Mouse (Mus musculus) frontal cortex, adult 2 months (tissue): ENCODE results near the gene Itgb1. TPM values are rescaled to one million over a fixed set of nuclear protein-coding genes. Genes with fewer than 3 reads are reported as not detected.

Source experiments
- DNase-seq, 2 experiments: peaks; one replicate each; pipeline ENCODE4 v3.0.0; 2022; ENCODE audit warnings: low spot score in 1 of 2; ENCODE audit errors: extremely low spot score in 1 of 2
- polyA plus RNA-seq: library from polyadenylated mRNA; depleted of rRNA; stranded (reverse); fragments of >200 nt; gene quantifications from 2 replicates; pipeline ENCODE4 v1.2.3, GENCODE M21; 2012

Itgb1 gene
- polyA plus RNA-seq, 1 experiment = 41.9 TPM

DNA sequence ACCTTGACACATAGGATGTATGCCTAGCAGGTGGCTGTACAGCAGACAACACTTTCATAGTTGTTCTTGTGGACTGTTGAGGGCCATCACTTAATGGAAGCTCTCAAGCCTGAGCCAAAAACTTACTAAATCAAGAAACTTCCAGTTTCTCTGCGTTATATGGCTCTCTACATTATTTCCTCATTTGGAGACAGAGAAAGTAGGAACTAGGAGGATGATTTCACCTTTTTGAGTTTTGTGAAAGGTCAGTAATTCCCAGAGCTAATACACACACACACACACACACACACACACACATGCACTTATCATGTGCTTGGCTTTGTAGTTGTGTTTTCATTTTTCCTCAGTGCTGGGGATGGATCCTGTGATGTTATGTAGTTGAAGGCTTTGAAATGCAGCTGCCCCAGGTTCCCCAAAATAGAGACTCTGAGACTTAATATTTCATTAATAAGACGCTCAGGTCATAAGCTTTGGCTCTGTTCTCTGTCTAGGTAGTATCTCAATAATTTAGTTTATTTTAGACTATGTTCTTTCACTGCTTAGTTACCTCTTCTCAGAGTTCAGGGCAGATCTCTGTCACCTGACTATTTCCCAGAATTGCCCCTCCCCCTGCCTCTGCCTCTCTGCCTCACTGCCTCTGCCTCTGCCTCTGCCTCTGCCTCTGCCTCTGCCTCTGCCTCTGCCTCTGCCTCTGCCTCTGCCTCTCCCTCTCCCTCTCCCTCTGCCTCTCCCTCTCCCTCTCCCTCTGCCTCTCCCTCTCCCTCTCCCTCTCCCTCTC lies 4.7 kb upstream of the Itgb1 start:
- no peak for DNase-seq

DNA sequence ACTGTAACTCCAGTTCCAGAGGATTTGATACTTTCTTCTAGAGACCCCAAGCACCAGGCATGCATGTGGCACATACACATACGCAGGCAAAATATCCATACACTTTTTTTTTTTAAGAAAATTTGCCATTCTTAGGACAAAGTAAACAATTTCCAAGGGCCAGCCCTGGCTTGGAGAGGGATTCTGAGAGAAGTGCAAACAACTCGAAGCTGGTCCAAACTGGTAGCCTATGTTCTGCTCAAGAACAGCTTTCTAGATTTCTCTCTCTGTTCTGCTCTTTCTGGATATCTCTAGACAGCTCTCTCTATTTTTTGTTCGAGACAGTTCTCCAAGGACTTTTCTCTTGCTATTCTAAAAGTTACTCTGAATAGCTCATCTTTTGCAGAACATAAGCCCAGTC lies 3.5 kb upstream of the Itgb1 start:
- no peak for DNase-seq

DNA sequence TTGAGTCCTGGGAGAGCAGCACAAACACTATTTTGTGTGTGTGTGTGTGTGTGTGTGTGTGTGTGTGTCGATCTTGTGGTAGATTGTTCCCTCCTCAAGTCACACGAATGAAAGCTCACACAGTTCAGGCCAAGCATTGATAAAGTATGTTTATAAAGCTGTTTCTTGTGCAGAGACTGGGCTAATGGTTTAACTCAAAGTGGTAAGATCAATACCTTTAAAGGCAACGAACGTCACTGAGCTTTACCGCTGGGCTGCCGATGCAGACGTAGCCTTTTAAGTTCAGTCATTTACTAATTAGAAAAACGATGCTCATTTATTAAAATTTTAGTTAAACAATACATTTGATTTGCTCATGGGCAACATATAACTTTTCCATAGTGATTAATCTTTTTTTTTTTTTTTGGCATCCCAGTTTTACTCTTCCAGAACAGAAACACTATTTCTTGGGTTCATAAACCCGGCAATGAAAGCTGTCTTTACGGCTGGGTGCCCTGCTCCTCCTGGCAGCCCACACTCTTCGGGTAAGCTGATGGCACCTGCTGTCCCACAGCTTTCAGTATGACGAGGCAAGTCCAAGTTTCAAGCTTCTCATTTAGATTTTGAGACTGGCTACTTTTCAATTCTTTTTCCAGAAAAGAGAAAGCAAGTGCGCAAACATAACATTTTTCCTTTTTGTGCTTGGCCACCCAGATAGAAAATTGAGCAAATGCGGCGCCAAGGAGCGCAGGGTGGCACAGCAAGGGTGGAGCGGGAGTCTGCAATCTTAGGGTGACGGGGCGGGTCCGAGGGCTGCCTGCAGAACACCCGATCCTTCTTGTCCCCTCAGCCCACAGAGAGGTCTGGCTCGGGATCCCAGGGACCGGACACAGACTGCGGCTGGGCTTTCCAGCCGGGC lies 596 bp upstream of the Itgb1 start:
- DNase-seq = no peak

DNA sequence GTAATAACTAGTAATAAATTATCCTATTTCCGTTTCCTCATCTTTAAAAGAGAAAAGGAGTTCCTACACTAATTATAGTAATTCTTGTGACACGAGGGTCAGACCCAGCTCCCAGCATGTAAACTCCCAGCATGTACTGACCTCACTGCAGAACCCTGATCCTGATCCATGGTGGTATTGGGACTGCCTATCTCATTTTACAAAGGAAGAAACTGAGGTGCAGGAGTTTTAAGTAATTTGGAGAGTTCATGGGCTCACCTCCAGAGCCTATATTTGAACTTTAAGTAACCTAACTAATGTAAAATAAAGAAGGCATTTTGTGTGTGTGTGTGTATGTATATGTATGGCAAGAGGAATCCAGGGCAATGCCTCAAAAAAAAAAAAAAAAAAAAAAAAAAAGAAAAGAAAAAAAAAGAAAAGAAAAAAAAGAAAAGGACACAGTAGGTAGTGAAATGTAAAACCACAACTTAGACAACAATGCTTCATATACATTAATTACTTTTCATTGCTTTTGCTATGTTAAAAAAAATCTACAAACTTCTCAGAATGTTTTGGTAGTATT lies 1.1 kb downstream of the Itgb1 start:
- no peak for DNase-seq

DNA sequence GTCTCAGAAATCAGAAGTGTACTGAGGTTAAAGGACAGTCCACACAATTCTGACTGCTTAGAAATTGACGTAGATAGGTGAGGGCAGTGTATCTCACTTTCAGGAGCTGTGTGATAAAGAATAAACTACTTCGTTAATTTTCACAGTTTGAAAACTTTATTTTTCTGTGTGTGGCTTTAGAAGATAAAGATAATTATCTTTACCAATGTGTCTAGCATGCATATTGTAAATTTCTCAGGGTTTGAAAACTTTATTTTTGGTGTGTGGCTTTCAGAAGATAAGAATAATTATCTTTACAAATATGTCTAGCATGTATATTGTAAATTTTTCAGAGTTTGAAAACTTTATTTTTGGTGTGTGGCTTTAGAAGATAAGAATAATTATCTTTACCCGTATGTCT lies 3.2 kb downstream of the Itgb1 start:
- DNase-seq = no peak

DNA sequence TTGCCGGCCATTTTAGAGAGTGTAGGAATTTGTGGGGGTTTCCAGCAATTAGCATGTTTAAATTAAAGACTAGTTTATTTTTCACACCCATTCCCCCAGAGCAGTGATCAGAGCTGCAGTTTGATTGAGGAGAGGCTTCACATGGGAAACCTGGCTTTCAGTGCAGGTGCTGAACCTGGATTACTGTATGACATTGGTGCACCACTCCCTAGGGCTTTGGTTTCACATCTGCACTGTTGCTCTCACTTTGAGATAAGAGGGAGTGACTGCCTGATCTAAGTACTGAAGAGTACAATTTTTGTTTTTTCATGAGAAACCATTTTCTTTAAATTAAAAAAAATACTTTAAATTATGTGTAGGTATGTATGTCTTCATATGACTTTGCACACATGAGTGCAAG lies 4.6 kb downstream of the Itgb1 start:
- no peak for DNase-seq

DNA sequence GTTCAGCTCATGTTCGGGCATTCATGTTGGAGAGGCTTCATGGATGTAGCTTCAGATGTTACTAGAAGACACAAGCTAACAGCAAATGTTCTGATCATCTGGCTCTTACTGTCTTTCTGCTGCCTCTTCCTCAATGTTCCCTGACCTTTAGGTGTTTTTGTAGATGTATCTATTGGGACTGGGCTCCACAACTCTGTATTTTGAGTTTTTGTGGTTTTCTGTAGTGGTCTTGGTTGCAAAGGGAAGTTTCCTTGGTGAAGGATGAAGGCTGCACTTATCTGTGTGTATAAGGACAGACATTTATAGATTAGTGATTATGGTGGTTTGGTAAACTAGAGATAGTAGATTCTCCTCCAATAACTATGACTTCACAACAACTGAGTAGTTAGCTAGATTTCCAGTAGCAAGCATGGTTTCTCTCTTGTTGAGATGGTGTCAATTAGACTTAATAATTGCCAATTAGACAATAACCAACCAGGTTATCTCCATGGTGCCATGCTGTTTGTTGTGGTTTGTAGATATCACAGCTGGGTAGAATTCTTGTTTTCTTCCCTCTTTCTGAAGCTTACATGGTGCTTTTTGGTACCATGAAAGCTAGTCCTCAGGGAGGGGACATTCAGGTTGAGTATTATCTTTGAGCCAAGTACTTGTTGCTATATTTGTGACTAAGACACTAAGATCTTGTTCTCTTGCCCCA lies 11.4 kb downstream of the Itgb1 start:
- no peak for DNase-seq

DNA sequence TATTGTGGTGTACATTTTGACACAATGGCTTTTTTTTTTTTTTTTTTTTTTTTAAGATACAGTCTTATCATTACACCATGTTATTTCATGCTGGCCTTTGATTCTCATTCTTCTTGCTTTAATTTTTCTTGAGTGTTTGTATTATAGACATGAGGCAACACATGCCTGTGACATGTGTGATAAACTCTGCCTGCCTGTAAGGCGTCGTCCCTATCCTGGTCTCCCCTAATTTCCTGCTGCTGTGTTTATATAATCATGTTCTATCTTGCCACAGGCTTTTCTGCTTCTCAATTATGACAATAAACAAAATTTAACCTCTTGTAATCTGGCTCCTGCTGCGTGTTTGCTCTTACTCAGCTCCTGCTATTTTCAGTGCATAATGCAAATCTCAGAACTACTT lies 12.5 kb downstream of the Itgb1 start:
- DNase-seq = no peak

DNA sequence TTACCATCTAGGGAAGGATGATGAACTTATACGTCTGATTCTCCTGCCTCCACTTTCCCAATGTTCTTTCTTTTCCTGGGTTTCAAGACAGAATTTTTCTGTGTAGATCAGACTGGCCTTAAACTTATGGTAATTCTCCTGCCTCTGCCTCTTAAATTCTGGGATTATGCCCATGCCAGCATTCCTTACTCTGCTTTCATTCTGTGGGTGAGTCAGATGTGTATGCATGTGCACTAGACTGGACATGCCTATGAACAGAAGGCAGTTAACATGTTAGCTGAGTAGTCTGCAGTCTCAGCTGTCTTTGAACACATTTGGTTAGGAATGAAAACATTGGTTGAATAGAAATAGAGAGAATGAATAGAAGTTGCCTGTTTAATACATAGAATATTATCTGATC lies 18.9 kb downstream of the Itgb1 start:
- DNase-seq = no peak

DNA sequence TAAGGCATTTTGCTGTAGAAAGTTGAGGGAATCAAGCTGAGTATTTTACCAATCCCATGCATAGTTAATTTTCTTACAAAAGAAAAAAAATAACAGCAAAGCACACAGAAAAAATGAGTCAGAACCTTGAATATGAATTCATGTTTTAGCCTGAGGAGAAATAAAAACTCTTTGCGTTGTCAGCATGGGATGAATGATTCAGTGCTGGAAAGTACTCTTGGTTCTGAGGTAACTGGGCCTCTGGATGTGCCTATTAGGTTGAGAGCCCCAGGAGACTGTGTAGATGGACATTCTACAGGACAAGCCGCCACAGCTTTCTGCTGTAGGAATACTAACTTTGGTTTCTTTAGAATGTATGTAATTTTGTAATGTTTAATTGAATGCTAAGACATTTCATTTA lies 19.4 kb downstream of the Itgb1 start:
- DNase-seq = peak in 1 of 2 experiments; percentile 37

DNA sequence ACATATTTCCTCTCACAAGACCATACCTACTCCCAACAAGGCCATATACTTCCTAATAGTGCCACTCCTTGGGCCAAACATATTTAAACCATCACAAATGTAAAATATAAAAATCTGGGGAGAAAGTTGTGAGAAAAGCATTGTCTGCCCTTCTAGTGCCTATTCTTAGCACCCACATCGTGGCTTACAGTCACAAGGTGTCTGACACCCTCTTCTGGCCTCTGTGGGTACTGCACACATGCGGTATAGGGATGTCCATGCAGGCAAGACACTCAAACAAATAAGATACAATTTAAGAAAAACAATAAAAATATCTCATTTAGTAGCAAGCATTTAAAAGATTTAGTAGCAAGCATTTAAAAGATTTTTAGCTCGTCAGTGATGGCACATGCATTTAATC lies 23.8 kb downstream of the Itgb1 start:
- DNase-seq = peak; percentile 35 to 87

DNA sequence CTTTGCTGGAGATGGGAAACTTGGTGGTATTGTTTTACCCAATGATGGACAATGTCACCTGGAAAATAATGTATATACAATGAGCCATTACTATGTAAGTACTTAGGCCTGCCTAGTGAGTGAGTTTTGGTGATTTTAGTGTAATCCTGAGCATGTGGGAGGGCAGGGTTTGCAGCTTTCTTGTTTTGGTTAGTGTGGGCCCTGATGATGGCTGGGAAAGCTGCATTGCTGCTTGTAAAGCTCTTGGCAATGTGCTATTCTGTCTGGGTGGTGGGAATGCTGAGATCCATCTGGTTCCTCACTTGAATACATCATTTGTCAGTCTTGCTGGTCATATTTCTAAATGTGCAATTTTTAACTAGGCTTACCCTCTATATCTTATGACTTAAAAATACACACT lies 30.7 kb downstream of the Itgb1 start:
- peak; percentile 47 to 66 for DNase-seq

DNA sequence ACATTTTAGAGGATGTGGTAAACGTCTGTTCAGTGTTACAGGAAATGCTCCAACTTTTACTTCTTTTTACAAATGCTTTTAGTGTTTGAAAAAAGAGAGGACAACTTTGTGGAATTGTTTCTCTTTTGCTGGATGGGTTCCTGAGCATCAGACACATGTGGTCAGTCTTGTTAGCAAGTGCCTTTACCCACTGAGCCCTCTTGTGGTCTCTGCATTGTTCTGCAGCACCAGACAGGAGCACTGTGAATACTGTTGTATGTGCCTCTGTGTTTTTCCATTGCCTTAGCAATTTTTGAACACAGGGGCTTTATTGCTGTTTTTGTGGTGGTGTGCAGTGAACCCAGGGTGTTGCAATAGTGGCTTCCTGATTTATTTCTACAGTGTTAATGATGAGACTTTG lies 39.4 kb downstream of the Itgb1 start:
- DNase-seq = peak in 1 of 2 experiments; percentile 56

DNA sequence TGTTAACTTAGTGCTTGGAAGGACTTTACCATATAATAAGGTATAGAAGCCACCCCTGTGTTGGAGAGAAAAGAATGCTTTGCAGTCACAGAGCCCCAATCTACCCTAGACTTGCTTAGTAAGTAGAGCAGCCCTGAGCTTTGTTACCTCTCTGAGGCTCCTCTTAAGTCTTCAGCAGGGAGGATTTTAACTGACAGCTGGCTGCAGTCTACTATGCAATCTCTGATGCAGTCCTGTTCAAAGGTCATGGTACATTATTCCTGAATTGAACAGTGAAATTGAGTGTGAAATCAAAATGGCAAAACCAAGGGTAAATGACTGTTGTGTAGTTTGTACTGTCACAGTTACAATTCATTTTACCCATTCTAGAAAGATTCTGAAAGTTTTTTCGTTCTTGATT lies 41.8 kb downstream of the Itgb1 start:
- no peak for DNase-seq

DNA sequence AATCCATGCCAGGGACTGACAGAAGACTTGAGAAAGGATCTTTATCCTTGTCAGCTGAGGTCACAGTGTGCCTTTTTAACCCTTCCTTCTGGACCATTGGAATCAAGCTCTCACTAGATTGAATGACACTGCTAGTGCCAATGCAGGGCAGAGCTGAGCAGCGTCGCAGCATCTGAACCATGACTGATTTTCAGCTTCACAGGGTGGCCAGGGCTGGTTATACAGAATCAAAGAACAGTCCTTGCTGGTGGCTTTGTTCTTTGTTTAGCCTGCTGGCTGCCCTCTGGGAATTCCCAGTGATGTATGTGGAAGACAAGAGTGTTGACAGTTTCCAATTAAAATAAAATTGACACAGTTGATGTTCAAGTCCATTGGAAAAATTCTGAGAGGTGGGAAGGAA lies 46.8 kb downstream of the Itgb1 start:
- no peak for DNase-seq

DNA sequence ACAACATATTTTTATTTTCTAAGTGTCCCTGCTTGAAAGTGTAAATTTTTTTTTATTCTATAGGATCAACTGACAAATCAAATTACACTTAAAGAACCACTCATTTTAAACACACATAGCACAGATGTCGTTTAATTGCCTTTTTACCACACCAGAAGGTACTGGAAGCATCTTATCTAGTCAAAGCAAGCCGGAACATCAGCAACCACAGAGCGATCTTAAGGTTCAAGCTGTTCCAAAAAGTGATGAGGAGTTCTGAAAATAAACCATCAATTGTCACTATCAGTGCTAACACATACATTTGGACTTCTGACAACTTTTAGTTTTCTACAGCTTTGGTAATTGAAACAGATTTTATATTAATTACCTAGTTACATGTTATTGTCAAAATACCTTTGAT lies 48.7 kb downstream of the Itgb1 start:
- no peak for DNase-seq

DNA sequence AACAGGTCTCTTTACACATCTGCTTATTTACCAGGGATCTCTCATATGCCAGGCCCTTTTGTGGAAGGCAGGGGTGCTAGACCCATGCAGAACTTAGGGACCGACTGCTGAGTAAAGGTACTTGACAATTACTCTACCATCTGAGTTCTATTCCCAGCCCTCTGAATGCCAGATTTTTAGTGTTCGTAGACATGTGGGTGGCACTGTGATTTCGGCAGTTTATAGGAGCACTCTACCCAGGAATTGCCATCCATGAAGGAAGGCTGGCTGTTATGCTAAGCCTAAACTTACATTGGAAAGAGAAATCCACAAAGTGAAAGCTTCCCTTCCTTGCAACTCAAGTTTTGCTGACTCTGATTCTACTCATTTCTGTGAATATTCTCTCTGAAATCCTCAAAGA lies 50.2 kb downstream of the Itgb1 start:
- DNase-seq = peak in 1 of 2 experiments; percentile 30
